Mouse (Mus musculus) left cerebral cortex, adult 2 months (tissue): ENCODE data around the gene Fam102b. TPM values are rescaled to one million over a fixed set of nuclear protein-coding genes. Genes with fewer than 3 reads are reported as not detected.

Experiments
- DNase-seq, 2 experiments: peaks; one replicate each; pipeline ENCODE4 v3.0.0; 2021 to 2022; ENCODE audit warnings: low spot score in 2 of 2, mixed read lengths in 1 of 2; ENCODE audit errors: extremely low spot score in 1 of 2
- H3K27ac ChIP-seq: fragments of 200-600 bp; 2 replicates; pipeline ENCODE4 v1.8.1; 2022
- H3K4me3 ChIP-seq: fragments of 200-600 bp; 2 replicates; pipeline ENCODE4 v1.8.1; 2022
- CTCF ChIP-seq: fragments of 200-600 bp; IDR thresholded peaks from 2 replicates; pipeline ENCODE4 v1.8.1; 2022; ENCODE audit warnings: antibody characterized with exemption, mild to moderate bottlenecking, moderate library complexity
- intact Hi-C: fragments of 180-260 bp; cut with DNase I; formaldehyde crosslinking; loops from one replicate; pipeline ENCODE4 v1.15.1; 2025
- microRNA-seq, 2 experiments: library from miRNA; unstranded; fragments of <30 nt; microRNA quantifications; one replicate each; pipeline ENCODE4 v1.2.0; 2021
- total RNA-seq, 2 experiments: library from RNA; stranded (reverse); gene quantifications; 2 replicates each; pipeline ENCODE4 v1.2.3; 2021

Gene Fam102b
- total RNA-seq, 2 experiments from 2014 or later = 29.6 to 35.0 TPM

DNA sequence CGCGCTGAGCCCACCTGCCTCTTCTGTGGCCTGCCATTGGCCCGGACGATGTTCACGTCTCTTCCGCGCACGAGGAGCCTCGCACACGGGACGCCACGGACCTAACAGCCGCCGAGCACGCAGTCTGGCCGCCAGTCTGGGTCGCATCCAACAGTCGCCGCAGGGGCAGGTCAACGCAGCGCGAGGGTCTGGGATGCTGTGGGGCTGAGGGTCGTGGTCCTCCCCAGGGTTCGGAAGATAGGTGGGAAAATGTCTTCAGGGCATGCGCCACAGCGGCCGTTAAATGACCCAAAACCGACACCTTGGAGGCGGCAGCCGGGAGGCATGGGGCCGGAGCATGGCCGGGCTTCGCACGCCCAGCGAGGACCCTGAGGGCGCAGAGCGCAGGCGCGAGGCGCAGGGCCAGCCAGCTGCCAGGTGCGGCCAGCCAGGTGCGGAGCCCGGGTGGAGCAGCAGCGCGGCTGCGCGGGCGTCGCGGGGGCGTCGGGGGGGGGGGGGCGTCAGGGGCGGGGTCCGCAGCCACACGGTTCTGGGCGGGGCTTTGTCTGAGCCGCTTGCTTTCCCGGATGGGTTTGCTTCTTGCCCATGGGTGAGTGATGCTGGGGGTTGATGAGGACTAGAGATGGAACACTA is 87.3 kb downstream of the Fam102b start, which contains the start of gene Gm9857:
TSS of gene Gm9857 (minus strand) at position 445 of the 633 bp plus-strand sequence.
- no peak for TF ChIP-seq CTCF
- intact Hi-C loops = no loop called here
- Histone ChIP-seq H3K4me3 (peak within 1 kb of the TSS; percentile 13; the same call in 1 of the 2 replicates), H3K27ac (no peak within 1 kb of the TSS)
- no peak for DNase-seq

DNA sequence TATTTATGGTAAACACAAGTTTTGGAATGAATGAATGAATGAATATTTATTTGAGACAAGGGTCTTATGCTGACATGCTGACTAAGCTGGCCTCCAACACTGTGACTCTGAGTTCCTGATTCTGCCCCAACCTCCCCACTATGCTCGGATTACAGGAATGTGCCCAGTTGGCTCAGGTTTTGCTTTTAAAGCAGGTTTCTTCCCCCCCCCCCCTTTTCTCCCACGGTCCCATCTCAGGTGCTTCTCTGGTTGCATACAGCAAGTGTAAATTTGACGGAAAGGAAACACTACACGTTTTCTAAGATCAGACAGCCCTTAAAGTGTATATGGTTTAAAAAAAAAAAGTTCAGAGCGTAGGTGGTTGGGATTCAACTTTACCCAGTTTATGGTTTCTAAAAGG is 87.8 kb downstream of the Fam102b start, which contains the start of gene Henmt1:
TSS of gene Henmt1 (plus strand) at position 301 of the 400 bp plus-strand sequence.
- H3K27ac ChIP-seq = no peak within 1 kb of the TSS
- H3K4me3 ChIP-seq = peak within 1 kb of the TSS; percentile 13; the same call in 1 of the 2 replicates
- TF ChIP-seq CTCF = no peak
- no peak for DNase-seq
- intact Hi-C loops = no loop called here

DNA sequence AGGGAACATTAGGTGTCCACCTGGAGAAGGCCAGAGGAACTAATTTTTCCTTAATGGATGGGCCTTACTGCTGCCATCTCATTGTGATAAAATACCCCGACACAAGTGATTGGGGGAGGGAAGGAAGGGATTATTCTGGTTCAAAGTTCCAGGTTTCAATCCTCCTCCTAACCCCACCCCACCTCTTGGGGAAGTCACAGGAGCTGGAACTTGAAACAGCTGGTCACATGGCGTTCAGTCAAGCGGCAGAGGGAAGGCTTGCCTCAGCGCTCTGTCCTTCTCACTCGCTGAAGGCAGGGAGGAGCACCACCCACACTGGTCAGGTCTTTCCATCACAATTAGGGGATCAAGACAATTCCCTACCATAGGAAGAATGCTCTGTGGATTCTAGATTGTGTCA is 88.7 kb downstream of the Fam102b start:
- TF ChIP-seq CTCF = no peak
- intact Hi-C loops = no loop called here
- Histone ChIP-seq H3K27ac (no peak overlapping the region), H3K4me3 (no peak overlapping the region)
- no peak for DNase-seq

DNA sequence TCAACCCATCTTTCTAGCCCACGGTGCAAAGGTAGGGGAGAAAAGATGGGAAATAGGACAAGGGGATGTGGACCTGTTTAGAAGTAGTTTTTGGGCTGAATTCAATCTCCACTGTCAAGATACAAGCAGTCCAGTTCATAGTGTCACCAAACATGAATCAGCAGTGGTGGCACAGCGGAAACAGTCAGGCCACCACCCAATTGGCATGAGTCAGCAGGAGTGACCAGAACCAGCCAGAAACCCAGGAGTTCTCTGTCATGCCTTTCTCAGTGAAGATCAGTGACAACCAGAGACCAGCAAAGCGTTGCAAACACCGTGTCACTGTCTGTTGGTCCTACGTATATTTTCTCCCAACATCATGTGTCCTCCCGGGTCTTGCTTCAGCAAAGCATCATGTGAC is 93.8 kb downstream of the Fam102b start:
- intact Hi-C loops = no loop called here
- TF ChIP-seq CTCF = no peak
- DNase-seq = no peak
- Histone ChIP-seq H3K4me3 (no peak overlapping the region), H3K27ac (no peak overlapping the region)

- H3K4me3 ChIP-seq = no peak overlapping the region
- DNase-seq = no peak
- intact Hi-C loops = no loop called here
- no peak for TF ChIP-seq CTCF
- H3K27ac ChIP-seq = no peak overlapping the region
These were observed 101.1 kb downstream of the Fam102b start for GRCm38 (mm10) chr3:108926308-108926707.

DNA sequence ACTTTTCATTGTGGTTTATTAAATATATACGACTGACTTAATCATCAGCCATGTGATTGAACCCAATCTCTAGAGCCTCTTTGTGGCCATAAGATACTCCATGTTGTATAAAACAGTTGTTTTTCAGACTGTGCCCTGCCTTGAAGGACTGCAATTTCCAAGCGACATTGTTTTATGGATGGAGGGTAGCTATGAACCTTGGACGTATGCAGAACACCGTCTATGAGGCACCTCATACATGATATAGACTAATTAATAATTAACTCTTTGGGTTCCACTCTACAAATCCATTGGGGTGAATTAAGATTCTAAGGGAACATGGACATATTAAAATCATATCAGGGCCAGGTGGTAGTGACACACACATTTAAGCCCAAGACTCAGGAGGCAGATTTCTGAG is 101.7 kb downstream of the Fam102b start:
- no peak for DNase-seq
- Histone ChIP-seq H3K27ac (no peak overlapping the region), H3K4me3 (no peak overlapping the region)
- intact Hi-C loops = no loop called here
- no peak for TF ChIP-seq CTCF

DNA sequence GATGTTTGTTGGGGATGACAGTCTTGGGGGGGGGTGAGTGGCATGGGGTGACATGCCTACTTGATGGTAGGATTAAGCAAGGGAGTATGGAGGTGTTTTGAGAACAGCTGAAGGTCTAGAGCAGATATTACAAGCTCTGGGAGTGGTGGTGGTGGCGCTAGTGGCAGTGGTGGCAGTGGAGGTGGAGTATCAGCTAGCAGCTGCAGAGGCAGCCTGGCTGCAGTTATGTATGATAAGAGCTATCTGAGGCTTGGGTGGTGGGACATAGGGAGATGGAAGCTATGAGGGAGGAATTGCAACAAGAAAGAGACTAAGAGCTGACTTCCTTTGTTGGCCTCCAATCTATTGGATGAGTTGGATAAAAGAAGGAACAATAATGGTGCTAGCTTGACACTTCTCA is 105.6 kb downstream of the Fam102b start:
- Histone ChIP-seq H3K27ac (no peak overlapping the region), H3K4me3 (no peak overlapping the region)
- DNase-seq = no peak
- TF ChIP-seq CTCF = no peak
- intact Hi-C loops = no loop called here

Small RNAs within 50 kb of the gene (microRNA-seq; reads per million reads assigned to microRNA genes)
- gene Gm44384 = 0 reads per million in 2 experiments

Other genes starting within 250 kb of the Fam102b start
- 10 to 100 TPM; 17.8 to 23.1 TPM for gene Stxbp3, start 187.1 kb downstream of the Fam102b start, total RNA-seq
- under 1 TPM in 1 of 2 experiments, not detected in 1; 0.26 TPM for gene Fndc7, start 137.6 kb downstream of the Fam102b start, total RNA-seq
- gene Prpf38b, start 115.9 kb downstream of the Fam102b start, total RNA-seq = 10 to 100 TPM; 43.9 to 53.2 TPM
- 1 to 10 TPM; 2.1 to 2.3 TPM for gene Henmt1, start 87.7 kb downstream of the Fam102b start, total RNA-seq
- not detected for gene Gm9857, start 87.2 kb downstream of the Fam102b start, total RNA-seq
- not detected for gene Slc25a54, start 52.9 kb upstream of the Fam102b start, total RNA-seq
- gene Slc25a24, start 95.5 kb upstream of the Fam102b start, total RNA-seq = 1 to 10 TPM; 3.4 to 4.0 TPM